Mouse (Mus musculus) stomach, embryonic 15.5 days (tissue): Measurements from ENCODE around the gene Ppp1r9a. TPM values are rescaled to one million over a fixed set of nuclear protein-coding genes. Genes with fewer than 3 reads are reported as not detected.

Experiments used
- ATAC-seq: fragments of 200-750 bp; cut with Nextera tagmentation; 2 replicates; pipeline ENCODE4 v1.8.0; 2017; ENCODE audit warnings: low read depth, moderate number of reproducible peaks, moderate TSS enrichment; ENCODE audit not compliant: insufficient read depth, low FRiP score
- H3K27ac ChIP-seq: fragments of 300-500 bp; sonication (generic); 2 replicates; pipeline ENCODE4 v1.5.1; 2015; ENCODE audit warnings: mild to moderate bottlenecking, inconsistent platforms
- H3K27me3 ChIP-seq: fragments of 300-500 bp; sonication (generic); replicated peaks from 2 replicates; pipeline ENCODE4 v1.6.1; 2015; ENCODE audit warnings: inconsistent platforms
- H3K36me3 ChIP-seq: fragments of 300-500 bp; sonication (generic); 2 replicates; pipeline ENCODE4 v1.6.1; 2015; ENCODE audit warnings: inconsistent platforms
- H3K4me1 ChIP-seq: fragments of 300-500 bp; sonication (generic); 2 replicates; pipeline ENCODE4 v1.6.1; 2015; ENCODE audit warnings: inconsistent platforms
- H3K4me2 ChIP-seq: fragments of 300-500 bp; sonication (generic); 2 replicates; pipeline ENCODE4 v1.6.1; 2015; ENCODE audit warnings: mild to moderate bottlenecking, inconsistent platforms
- H3K4me3 ChIP-seq: fragments of 300-500 bp; sonication (generic); replicated peaks from 2 replicates; pipeline ENCODE4 v1.5.1; 2015; ENCODE audit warnings: inconsistent platforms
- H3K9ac ChIP-seq: fragments of 300-500 bp; sonication (generic); 2 replicates; pipeline ENCODE4 v1.6.1; 2015; ENCODE audit warnings: inconsistent platforms
- H3K9me3 ChIP-seq: fragments of 300-500 bp; sonication (generic); 2 replicates; pipeline ENCODE4 v1.6.1; 2016; ENCODE audit warnings: inconsistent platforms
- WGBS: fragments of 180-500 bp; shearing (Covaris S2); methylation state at CpG from one replicate; pipeline ENCODE4 v1.1.7; 2015; 5-methylcytosine and 5-hydroxymethylcytosine counted together
- polyA plus RNA-seq: library from polyadenylated mRNA; unstranded; fragments of >200 nt; fragmentation: Nextera tagmentation; extraction: Ambion mirVana; gene quantifications from 2 replicates; pipeline ENCODE4 v1.2.1, GENCODE M21; 2015

The Ppp1r9a gene
- polyA plus RNA-seq, 1 experiment from 2014 or later, result 16.6 TPM

DNA sequence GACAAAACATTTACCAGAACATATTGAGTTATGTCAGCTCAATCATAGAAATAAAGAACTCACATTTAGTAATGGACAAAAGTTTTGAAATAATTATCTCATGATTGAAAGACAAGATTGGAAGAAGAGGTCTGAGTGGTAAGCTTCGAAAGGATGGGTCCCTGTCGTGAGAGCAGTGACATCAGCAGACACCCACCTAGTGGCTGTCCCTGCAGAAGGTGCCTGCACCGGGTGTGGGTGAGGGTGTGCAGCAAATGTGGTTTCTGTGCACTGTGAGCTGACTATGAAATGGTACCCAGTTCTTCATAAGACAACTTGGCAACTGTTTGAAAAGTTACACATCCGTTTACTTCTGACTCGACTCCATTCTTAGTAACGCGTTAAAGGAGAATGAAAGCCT, 173.0 kb downstream of the Ppp1r9a start:
- ATAC-seq, result no peak
- 72% methylated on average over 7 of the region's 7 CpGs for WGBS

DNA sequence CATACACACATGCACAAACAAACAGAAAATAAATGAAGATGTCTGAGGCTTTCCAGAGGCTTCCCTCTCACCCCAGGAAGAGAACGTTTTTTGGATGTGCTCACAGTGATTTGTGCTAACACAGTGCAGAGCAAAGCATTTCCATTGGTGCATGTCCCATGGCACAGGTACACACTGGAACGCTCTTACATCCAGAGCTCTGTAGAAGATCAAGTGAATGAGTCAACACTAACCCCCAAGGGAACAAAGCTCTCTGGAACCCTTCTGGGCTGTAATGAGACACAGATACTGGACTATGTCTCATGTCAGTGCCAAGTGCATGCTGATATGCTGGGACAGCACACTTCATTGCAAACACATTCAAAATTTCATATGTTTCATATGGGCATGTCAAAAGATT, 175.3 kb downstream of the Ppp1r9a start:
- ATAC-seq, result no peak
- 73% methylated on average over 2 of the region's 2 CpGs for WGBS
- H3K4me1 ChIP-seq, result 0 out of 2 replicates have a peak, but pooled peaks cover 3% of the 10 kb centered on the region

More for the DNA sequence above, 173.0 kb downstream of the Ppp1r9a start:
- no peak overlapping the region for H3K9ac ChIP-seq
- no peaks in the 10 kb centered on the region for H3K4me1 ChIP-seq
- no peaks in the 10 kb centered on the region for H3K36me3 ChIP-seq
- H3K4me2 ChIP-seq, result no peak overlapping the region
- H3K9me3 ChIP-seq, result no peaks in the 10 kb centered on the region
- H3K4me3 ChIP-seq, result no peak overlapping the region
- no peaks in the 10 kb centered on the region for H3K27me3 ChIP-seq
- H3K27ac ChIP-seq, result no peak overlapping the region

DNA sequence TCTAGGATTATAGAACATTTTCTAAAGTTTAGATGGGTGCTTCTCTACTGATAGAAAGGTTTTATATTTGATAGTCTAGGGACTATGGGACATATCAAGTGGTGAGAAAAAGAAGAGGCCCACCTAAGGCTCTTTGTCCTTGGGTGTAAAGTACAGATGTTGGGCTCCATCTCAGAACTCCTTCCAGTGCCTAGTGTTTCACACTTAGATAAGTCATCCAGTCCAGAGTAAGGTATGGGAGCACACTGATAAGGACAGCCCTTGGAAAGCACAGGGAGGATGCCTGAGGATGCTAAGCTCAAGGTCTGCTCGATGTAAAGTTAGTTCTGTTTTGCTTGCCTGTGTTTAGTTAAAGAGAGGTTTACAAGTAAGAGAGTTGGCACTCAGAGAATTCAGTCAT, 176.4 kb downstream of the Ppp1r9a start:
- H3K9ac ChIP-seq, result no peak overlapping the region
- H3K4me2 ChIP-seq, result no peak overlapping the region
- 0 out of 2 replicates have a peak, but pooled peaks cover 3% of the 10 kb centered on the region for H3K4me1 ChIP-seq
- H3K36me3 ChIP-seq, result no peaks in the 10 kb centered on the region
- no peaks in the 10 kb centered on the region for H3K27me3 ChIP-seq
- ATAC-seq, result no peak
- H3K27ac ChIP-seq, result no peak overlapping the region
- H3K4me3 ChIP-seq, result no peak overlapping the region
- no peaks in the 10 kb centered on the region for H3K9me3 ChIP-seq
- 77% methylated on average over 1 of the region's 1 CpGs for WGBS

More for the DNA sequence above, 175.3 kb downstream of the Ppp1r9a start:
- Histone ChIP-seq H3K27ac (no peak overlapping the region), H3K27me3 (no peaks in the 10 kb centered on the region), H3K36me3 (no peaks in the 10 kb centered on the region), H3K4me3 (no peak overlapping the region), H3K9ac (no peak overlapping the region), H3K9me3 (no peaks in the 10 kb centered on the region), H3K4me2 (no peak overlapping the region)

DNA sequence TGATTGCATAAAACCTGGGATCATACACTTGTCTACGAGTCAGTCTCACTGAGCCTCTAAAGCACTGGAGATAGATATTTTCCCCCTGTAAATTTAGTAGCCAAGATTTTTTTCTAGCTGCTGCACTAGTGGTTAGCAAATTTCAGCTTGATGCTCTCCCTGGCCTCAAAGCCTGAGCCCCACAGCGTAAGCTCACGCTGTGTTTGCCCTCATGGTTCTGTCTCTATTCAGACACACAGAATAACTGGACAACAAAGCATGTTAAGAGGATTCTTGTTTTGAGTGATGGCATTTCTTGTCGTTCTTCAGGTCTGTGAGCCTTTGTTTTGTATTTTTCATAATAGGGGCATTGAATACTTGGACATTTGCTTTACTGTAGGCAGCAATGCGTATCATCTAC, 177.4 kb downstream of the Ppp1r9a start:
- ATAC-seq, result no peak
- 0 out of 2 replicates have a peak, but pooled peaks cover 3% of the 10 kb centered on the region for H3K4me1 ChIP-seq
- H3K27ac ChIP-seq, result no peak overlapping the region
- H3K9ac ChIP-seq, result no peak overlapping the region
- no peaks in the 10 kb centered on the region for H3K9me3 ChIP-seq
- H3K36me3 ChIP-seq, result no peaks in the 10 kb centered on the region
- H3K27me3 ChIP-seq, result no peaks in the 10 kb centered on the region
- no peak overlapping the region for H3K4me2 ChIP-seq
- H3K4me3 ChIP-seq, result no peak overlapping the region
- 75% methylated on average over 5 of the region's 5 CpGs for WGBS

DNA sequence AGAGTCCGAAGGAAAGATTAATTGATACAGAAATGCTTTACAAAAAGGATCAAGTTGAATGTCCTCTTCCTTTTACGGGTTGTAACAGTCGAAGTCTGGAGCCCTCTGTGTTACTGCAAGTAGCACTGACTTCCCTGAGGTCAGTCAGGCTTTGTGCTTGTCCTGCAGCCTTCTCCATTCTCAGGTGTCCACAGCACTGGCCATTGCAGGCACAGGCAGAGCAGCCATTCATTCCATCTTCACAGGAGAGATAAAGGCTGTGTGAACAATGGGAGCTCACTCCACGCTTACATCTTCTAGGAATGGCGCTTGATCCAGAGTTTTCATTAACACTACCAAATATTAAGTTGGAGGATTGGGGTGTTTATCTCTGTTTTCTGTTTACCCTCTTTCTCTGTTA, 177.8 kb downstream of the Ppp1r9a start:
- Histone ChIP-seq H3K27me3 (no peaks in the 10 kb centered on the region), H3K36me3 (no peaks in the 10 kb centered on the region), H3K4me1 (0 out of 2 replicates have a peak, but pooled peaks cover 3% of the 10 kb centered on the region), H3K9ac (no peak overlapping the region), H3K4me2 (no peak overlapping the region), H3K4me3 (no peak overlapping the region), H3K9me3 (no peaks in the 10 kb centered on the region), H3K27ac (no peak overlapping the region)
- ATAC-seq, result no peak
- 61% methylated on average over 5 of the region's 5 CpGs for WGBS

DNA sequence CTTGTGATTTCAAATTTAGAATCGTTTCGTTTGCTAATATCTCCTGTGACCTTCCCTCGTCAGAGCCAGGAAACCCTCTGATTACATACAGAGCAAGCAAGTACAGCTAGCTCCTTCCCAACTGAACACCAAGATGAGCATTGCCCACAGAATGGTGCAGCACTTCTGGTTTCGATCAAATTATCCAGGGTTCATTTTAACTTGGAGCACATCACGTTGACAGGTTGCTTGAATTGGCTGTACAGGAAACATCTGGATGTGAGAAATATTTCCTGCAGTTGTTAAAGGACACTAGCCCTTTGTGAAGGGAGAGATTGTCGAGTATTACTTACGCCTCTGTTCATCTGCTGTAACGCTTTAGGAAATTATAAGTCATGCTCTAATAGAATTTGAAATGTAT, 178.4 kb downstream of the Ppp1r9a start:
- H3K9me3 ChIP-seq, result no peaks in the 10 kb centered on the region
- ATAC-seq, result no peak
- 16% methylated on average over 8 of the region's 8 CpGs for WGBS
- H3K9ac ChIP-seq, result no peak overlapping the region
- H3K4me2 ChIP-seq, result no peak overlapping the region
- no peaks in the 10 kb centered on the region for H3K27me3 ChIP-seq
- 0 out of 2 replicates have a peak overlapping the region, but pooled peaks have one; percentile 0 for H3K27ac ChIP-seq
- no peaks in the 10 kb centered on the region for H3K36me3 ChIP-seq
- H3K4me3 ChIP-seq, result no peak overlapping the region
- H3K4me1 ChIP-seq, result 0 out of 2 replicates have a peak, but pooled peaks cover 3% of the 10 kb centered on the region

DNA sequence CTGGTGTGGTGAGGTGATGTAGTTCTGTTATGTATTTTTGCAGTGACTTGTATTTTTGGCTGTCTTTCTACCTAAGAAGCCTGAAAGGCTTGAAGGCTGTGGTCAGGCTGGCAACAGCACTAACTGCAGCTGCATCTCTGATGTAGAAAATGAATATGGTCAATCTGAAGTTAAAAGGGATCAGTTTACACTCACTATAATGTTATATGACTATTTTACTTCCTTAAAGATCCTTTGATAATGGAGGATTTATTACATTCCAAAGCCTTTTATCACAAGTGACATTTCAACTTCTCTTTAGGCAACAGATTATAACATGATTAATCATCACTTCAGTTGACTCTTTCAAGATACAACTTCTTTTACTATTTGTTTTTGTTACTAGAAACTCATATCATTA, 179.4 kb downstream of the Ppp1r9a start:
- no peaks in the 10 kb centered on the region for H3K36me3 ChIP-seq
- no peak overlapping the region for H3K27ac ChIP-seq
- ATAC-seq, result no peak
- no peak overlapping the region for H3K4me2 ChIP-seq
- 0 out of 2 replicates have a peak, but pooled peaks cover 3% of the 10 kb centered on the region for H3K4me1 ChIP-seq
- H3K9me3 ChIP-seq, result no peaks in the 10 kb centered on the region
- H3K9ac ChIP-seq, result no peak overlapping the region
- no peaks in the 10 kb centered on the region for H3K27me3 ChIP-seq
- no peak overlapping the region for H3K4me3 ChIP-seq

DNA sequence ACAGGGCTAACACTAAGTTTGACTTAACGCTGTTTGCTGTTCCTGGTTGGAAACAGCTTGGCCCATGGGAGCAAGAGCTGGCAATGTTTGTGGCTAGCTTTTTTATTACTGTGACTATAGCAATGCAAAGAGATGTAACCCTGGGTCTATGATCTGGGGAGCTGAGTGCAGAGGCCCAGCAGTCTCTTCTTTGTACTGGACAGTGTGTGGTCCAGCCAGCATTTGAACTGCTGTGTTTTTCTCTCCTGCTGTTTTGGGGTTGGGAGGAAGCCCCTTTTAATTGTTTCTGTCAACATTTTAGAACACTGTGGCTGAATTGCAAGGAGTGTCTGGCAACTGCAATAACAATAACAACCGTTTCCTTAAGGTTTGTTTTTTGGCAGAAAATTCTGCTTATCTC, 180.0 kb downstream of the Ppp1r9a start:
- H3K27ac ChIP-seq, result peak overlapping the region; percentile 44
- WGBS, result 41% methylated on average over 2 of the region's 2 CpGs
- no peak for ATAC-seq

DNA sequence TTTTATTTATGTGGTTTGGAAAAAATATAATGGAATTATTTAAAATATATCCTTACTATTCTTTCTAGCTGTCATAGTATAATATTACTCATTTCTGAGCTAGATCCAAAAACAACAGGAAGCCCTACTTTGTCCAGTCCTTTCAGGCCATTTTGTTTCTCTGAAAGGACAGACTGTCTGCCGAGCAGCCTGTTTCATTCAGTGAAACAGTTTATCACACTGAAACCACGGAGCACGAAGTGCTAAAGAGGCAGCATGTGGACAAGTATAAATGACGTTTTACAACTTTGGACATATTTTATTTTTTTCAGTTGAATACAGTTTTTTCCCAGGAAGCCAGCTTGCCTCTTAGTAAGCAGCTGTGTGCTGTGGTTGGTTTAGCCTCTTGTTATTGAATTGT, 181.2 kb downstream of the Ppp1r9a start:
- Histone ChIP-seq H3K4me3 (no peak overlapping the region), H3K36me3 (no peaks in the 10 kb centered on the region), H3K4me1 (0 out of 2 replicates have a peak, but pooled peaks cover 3% of the 10 kb centered on the region), H3K4me2 (no peak overlapping the region), H3K27me3 (no peaks in the 10 kb centered on the region), H3K27ac (peak overlapping the region; percentile 40; the same call in 1 of the 2 replicates), H3K9me3 (no peaks in the 10 kb centered on the region), H3K9ac (no peak overlapping the region)
- ATAC-seq, result no peak
- 35% methylated on average over 4 of the region's 4 CpGs for WGBS

More for the DNA sequence above, 180.0 kb downstream of the Ppp1r9a start:
- no peaks in the 10 kb centered on the region for H3K36me3 ChIP-seq
- 0 out of 2 replicates have a peak, but pooled peaks cover 3% of the 10 kb centered on the region for H3K4me1 ChIP-seq
- no peak overlapping the region for H3K4me3 ChIP-seq
- no peak overlapping the region for H3K4me2 ChIP-seq
- H3K27me3 ChIP-seq, result no peaks in the 10 kb centered on the region
- no peak overlapping the region for H3K9ac ChIP-seq
- H3K9me3 ChIP-seq, result no peaks in the 10 kb centered on the region

DNA sequence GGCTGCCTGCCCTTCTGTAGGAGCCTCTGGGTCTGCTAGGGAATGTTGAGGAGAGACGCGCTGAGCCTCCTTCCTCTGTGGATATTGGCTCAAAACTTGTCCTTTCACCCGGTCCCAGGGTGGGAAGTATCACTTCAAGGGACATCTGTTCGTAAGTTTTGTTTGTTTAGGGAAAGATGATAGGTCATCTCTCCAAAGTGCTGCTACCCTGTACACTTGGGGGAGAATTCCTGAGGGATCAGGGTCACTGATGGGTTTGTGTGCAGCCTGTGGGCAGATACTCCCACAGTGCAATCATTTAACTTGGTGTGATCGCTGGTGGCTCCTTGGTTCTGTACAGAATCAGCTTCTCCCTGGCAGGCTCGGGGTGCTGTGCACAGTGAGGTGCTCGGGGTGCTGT, 189.2 kb downstream of the Ppp1r9a start:
- WGBS, result 71% methylated on average over 7 of the region's 7 CpGs
- Histone ChIP-seq H3K4me1 (peaks cover 3% of the 10 kb centered on the region; the same call in 1 of the 2 replicates), H3K36me3 (no peaks in the 10 kb centered on the region)

DNA sequence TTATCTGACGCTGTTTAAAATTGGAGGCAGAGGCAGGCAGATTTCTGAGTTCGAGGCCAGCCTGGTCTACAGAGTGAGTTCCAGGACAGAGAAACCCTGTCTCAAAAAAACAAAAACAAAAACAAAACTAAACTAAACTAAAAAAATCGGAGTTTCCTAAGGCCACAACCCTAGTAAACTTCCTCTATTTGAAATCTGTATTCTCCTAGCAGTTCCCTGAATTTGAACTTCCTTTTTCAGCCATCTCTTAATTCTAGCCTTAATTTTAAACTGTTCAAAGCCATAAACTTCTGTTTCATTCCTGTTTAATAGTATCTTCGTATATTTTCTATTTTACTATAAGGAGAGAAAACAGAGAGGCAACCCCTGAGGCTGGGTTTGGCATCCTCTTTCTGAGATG, 190.1 kb downstream of the Ppp1r9a start:
- 83% methylated on average over 4 of the region's 4 CpGs for WGBS
- Histone ChIP-seq H3K4me1 (peaks cover 3% of the 10 kb centered on the region; the same call in 1 of the 2 replicates), H3K4me3 (no peak overlapping the region), H3K27ac (peak overlapping the region; percentile 57; the same call in 1 of the 2 replicates), H3K36me3 (no peaks in the 10 kb centered on the region), H3K9ac (no peak overlapping the region), H3K27me3 (no peaks in the 10 kb centered on the region), H3K4me2 (no peak overlapping the region), H3K9me3 (no peaks in the 10 kb centered on the region)
- ATAC-seq, result no peak

More for the DNA sequence above, 189.2 kb downstream of the Ppp1r9a start:
- Histone ChIP-seq H3K4me2 (no peak overlapping the region), H3K27me3 (no peaks in the 10 kb centered on the region), H3K9me3 (no peaks in the 10 kb centered on the region), H3K9ac (no peak overlapping the region), H3K4me3 (no peak overlapping the region), H3K27ac (no peak overlapping the region)
- no peak for ATAC-seq

DNA sequence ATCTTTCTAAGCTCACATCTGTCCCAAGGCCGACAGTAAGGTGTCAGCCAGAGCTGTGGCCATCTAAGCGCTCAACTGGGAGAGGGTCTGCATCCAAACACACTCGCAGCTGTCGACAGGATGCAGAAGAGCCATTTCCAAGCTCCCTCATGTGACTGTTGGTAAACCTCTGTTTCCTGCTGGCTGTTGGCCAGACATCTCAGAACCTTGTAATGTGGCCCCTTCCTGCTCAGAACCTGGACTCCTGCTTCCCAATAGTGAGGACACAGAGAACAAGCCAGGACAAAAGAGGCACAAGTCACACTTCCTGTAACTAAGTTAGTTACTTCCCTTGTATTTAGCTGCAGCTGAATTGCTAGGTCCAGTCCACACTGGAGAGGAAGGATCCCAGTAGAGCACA, 190.8 kb downstream of the Ppp1r9a start:
- Histone ChIP-seq H3K4me2 (no peak overlapping the region), H3K9me3 (no peaks in the 10 kb centered on the region), H3K36me3 (no peaks in the 10 kb centered on the region), H3K4me1 (peaks cover 3% of the 10 kb centered on the region; the same call in 1 of the 2 replicates), H3K27me3 (no peaks in the 10 kb centered on the region), H3K27ac (peak overlapping the region; percentile 57; the same call in 1 of the 2 replicates), H3K9ac (no peak overlapping the region), H3K4me3 (no peak overlapping the region)
- ATAC-seq, result peak; percentile 18; the same call in 1 of the 2 replicates
- whole genome bisulfite sequencing, result 52% methylated on average over 4 of the region's 4 CpGs
